In genomic region chr10:6026317-6026716, GRCm38 (mm10) we compare ENCODE assay signal across 18 mouse cellular contexts.
DNase-seq lines count a peak whose midpoint lies in the region; ATAC-seq lines count a peak whose summit lies in the region.
"Had no signal": no experiment of that assay in that cellular context is flagged by ENCODE, and none has a peak within 500 bp of the region (broad histone marks: within the 10 kb centered on the region; RNA-seq: fewer than 3 reads in every experiment).

No protein-coding gene starts in this region.

- peak; percentile 60; the same call in 1 of the 2 replicates for ATAC-seq in midbrain, embryonic 15.5 days (replicated peaks)
- no peak for ATAC-seq in midbrain, embryonic 13.5 days
- peak; percentile 54; the same call in 1 of the 2 replicates for ATAC-seq in neural tube, embryonic 14.5 days (ENCODE audit: low read depth)
- no peak for ATAC-seq in kidney, embryonic 15.5 days (replicated peaks; ENCODE audit: low FRiP score)
- ATAC-seq: forebrain, embryonic 13.5 days; forebrain, embryonic 15.5 days; forebrain, postnatal 0 days had no signal

- no peak overlapping the region for H3K27ac ChIP-seq in midbrain, embryonic 15.5 days
- no peak overlapping the region for H3K27ac ChIP-seq in midbrain, embryonic 13.5 days
- no peak overlapping the region for H3K27ac ChIP-seq in neural tube, embryonic 14.5 days (ENCODE audit: low read depth, low read length)
- no peak overlapping the region for H3K27ac ChIP-seq in kidney, embryonic 15.5 days
- H3K27ac ChIP-seq: embryonic facial prominence, embryonic 10.5 days; embryonic facial prominence, embryonic 12.5 days; forebrain, embryonic 13.5 days; forebrain, embryonic 15.5 days had no signal

- H3K4me3 ChIP-seq in midbrain, embryonic 15.5 days: no peak overlapping the region
- H3K4me3 ChIP-seq in midbrain, embryonic 13.5 days (replicated peaks): no peak overlapping the region
- no peak overlapping the region for H3K4me3 ChIP-seq in neural tube, embryonic 14.5 days (ENCODE audit: low read depth, low read length)
- no peak overlapping the region for H3K4me3 ChIP-seq in kidney, embryonic 15.5 days (replicated peaks)
- H3K4me3 ChIP-seq: embryonic facial prominence, embryonic 10.5 days; embryonic facial prominence, embryonic 12.5 days; forebrain, embryonic 13.5 days; forebrain, embryonic 15.5 days had no signal

- H3K9me3 ChIP-seq in midbrain, embryonic 15.5 days: no peaks in the 10 kb centered on the region
- no peaks in the 10 kb centered on the region for H3K9me3 ChIP-seq in midbrain, embryonic 13.5 days
- H3K9me3 ChIP-seq in neural tube, embryonic 14.5 days (ENCODE audit: control insufficient read depth, low read length): no peaks in the 10 kb centered on the region
- H3K9me3 ChIP-seq in kidney, embryonic 15.5 days (replicated peaks): no peaks in the 10 kb centered on the region
- H3K9me3 ChIP-seq: embryonic facial prominence, embryonic 10.5 days; embryonic facial prominence, embryonic 12.5 days; forebrain, embryonic 13.5 days; forebrain, embryonic 15.5 days had no signal

- WGBS in midbrain, embryonic 15.5 days: 52% methylated on average over 5 of the region's 5 CpGs
- WGBS in midbrain, embryonic 13.5 days: 62% methylated on average over 5 of the region's 5 CpGs
- WGBS in neural tube, embryonic 14.5 days: 41% methylated on average over 5 of the region's 5 CpGs
- 37% methylated on average over 5 of the region's 5 CpGs for WGBS in kidney, embryonic 15.5 days

- H3K9ac ChIP-seq in midbrain, embryonic 15.5 days: no peak overlapping the region
- no peak overlapping the region for H3K9ac ChIP-seq in midbrain, embryonic 13.5 days (replicated peaks)
- no peak overlapping the region for H3K9ac ChIP-seq in neural tube, embryonic 14.5 days (replicated peaks; ENCODE audit: low read depth, low read length)
- H3K9ac ChIP-seq in kidney, embryonic 15.5 days: no peak overlapping the region
- H3K9ac ChIP-seq: embryonic facial prominence, embryonic 12.5 days; forebrain, embryonic 13.5 days; forebrain, embryonic 15.5 days; forebrain, postnatal 0 days had no signal

- H3K4me2 ChIP-seq in midbrain, embryonic 15.5 days: no peak overlapping the region
- H3K4me2 ChIP-seq in midbrain, embryonic 13.5 days (replicated peaks): no peak overlapping the region
- H3K4me2 ChIP-seq in neural tube, embryonic 14.5 days (ENCODE audit: low read depth, low read length): no peak overlapping the region
- H3K4me2 ChIP-seq in kidney, embryonic 15.5 days: no peak overlapping the region
- H3K4me2 ChIP-seq: embryonic facial prominence, embryonic 12.5 days; forebrain, embryonic 13.5 days; forebrain, embryonic 15.5 days had no signal

- DNase-seq in neural tube, embryonic 10.5 days (ENCODE audit: extremely low spot score, low spot score): no peak
- DNase-seq: adrenal gland, adult 2 months; adrenal gland, postnatal 10 days; adrenal gland, postnatal 25 days; cerebellum, adult 11-12 months; cerebellum, adult 2 months; cerebellum, adult 9-10 months; cerebellum, postnatal 10 days; cerebellum, postnatal 25 days; forebrain, postnatal 0 days had no signal

- H3K27me3 ChIP-seq in midbrain, embryonic 15.5 days (replicated peaks): no peaks in the 10 kb centered on the region
- H3K27me3 ChIP-seq in midbrain, embryonic 13.5 days: no peaks in the 10 kb centered on the region
- no peaks in the 10 kb centered on the region for H3K27me3 ChIP-seq in neural tube, embryonic 14.5 days (ENCODE audit: control insufficient read depth, insufficient read depth, low read length)
- no peaks in the 10 kb centered on the region for H3K27me3 ChIP-seq in kidney, embryonic 15.5 days
- H3K27me3 ChIP-seq: embryonic facial prominence, embryonic 12.5 days; forebrain, embryonic 13.5 days; forebrain, embryonic 15.5 days had no signal

- H3K36me3 ChIP-seq in midbrain, embryonic 15.5 days (replicated peaks): no peaks in the 10 kb centered on the region
- H3K36me3 ChIP-seq in midbrain, embryonic 13.5 days: no peaks in the 10 kb centered on the region
- no peaks in the 10 kb centered on the region for H3K36me3 ChIP-seq in neural tube, embryonic 14.5 days (ENCODE audit: control insufficient read depth, insufficient read depth, low read length)
- no peaks in the 10 kb centered on the region for H3K36me3 ChIP-seq in kidney, embryonic 15.5 days
- H3K36me3 ChIP-seq: embryonic facial prominence, embryonic 10.5 days; embryonic facial prominence, embryonic 12.5 days; forebrain, embryonic 15.5 days had no signal

- no peaks in the 10 kb centered on the region for H3K4me1 ChIP-seq in midbrain, embryonic 15.5 days
- no peaks in the 10 kb centered on the region for H3K4me1 ChIP-seq in midbrain, embryonic 13.5 days (replicated peaks)
- H3K4me1 ChIP-seq in neural tube, embryonic 14.5 days (ENCODE audit: control insufficient read depth, insufficient read depth, low read length): no peaks in the 10 kb centered on the region
- no peaks in the 10 kb centered on the region for H3K4me1 ChIP-seq in kidney, embryonic 15.5 days
- H3K4me1 ChIP-seq: embryonic facial prominence, embryonic 10.5 days; embryonic facial prominence, embryonic 12.5 days; forebrain, embryonic 13.5 days; forebrain, embryonic 15.5 days had no signal

Comparison
In these comparisons a context has a peak if more than half of its experiments do, and no peak if none do; other contexts are left out.
1. ATAC-seq: peak in midbrain, embryonic 15.5 days (single experiment) and neural tube, embryonic 14.5 days (single experiment); none in midbrain, embryonic 13.5 days (single experiment) and kidney, embryonic 15.5 days (single experiment).